Mouse (Mus musculus) bone marrow, adult 2 months (tissue): ENCODE results near the gene Brpf1.

ENCODE experiments used
- CTCF ChIP-seq: fragments of 200-500 bp; IDR thresholded peaks from 2 replicates; pipeline ENCODE4 v1.5.1; 2011; ENCODE audit warnings: low read length, control low read depth; ENCODE audit not compliant: control insufficient read depth, insufficient read depth
- POLR2A ChIP-seq: fragments of 200-500 bp; IDR thresholded peaks from 2 replicates; pipeline ENCODE4 v1.6.1; 2011; ENCODE audit warnings: low read depth, mild to moderate bottlenecking, control low read depth, low read length, borderline replicate concordance; ENCODE audit not compliant: control insufficient read depth

DNA sequence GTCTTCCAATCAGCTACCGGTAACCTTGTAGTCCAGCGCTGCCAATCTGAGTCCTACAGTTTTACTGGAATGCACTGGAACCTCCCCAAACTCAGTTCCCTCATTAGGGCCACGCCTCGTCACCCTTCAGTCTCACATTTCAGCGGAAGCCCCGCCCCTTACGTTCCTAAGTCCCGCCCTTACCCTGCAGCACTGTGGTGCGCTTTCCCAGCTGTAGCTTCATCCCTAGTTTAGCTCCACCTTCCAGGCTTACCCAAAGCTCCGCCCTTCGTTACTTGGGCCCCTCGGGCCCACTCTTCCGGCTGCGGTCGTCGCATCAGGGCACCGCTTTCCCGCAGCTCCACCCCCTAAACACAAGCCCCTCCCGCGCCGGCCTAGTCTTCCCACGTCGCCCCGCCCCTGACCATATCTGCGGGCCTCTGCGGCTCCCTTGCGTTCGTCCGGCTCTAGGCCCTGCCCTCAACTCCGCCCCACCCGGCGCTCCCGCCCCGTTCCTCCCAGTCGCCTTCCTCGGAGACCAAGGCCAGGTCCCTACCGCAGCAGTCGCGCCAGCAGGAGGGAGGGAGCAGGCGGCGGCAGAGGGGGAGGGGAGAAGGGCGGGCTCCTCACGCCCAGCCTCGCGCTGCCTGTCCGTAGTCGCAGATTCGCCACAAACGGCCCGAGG is 483 bp upstream of the Brpf1 start:
- TF ChIP-seq POLR2A (peak; percentile 69; the same call in 1 of the 2 replicates), CTCF (no peak)
